Mouse (Mus musculus) frontal cortex, postnatal 25 days (tissue): ENCODE results near the gene Nt5c2.

Experiments used
- DNase-seq, 2 experiments: peaks; one replicate each; pipeline ENCODE4 v3.0.0; 2022; ENCODE audit warnings: low spot score in 2 of 2

Gene Nt5c2

DNA sequence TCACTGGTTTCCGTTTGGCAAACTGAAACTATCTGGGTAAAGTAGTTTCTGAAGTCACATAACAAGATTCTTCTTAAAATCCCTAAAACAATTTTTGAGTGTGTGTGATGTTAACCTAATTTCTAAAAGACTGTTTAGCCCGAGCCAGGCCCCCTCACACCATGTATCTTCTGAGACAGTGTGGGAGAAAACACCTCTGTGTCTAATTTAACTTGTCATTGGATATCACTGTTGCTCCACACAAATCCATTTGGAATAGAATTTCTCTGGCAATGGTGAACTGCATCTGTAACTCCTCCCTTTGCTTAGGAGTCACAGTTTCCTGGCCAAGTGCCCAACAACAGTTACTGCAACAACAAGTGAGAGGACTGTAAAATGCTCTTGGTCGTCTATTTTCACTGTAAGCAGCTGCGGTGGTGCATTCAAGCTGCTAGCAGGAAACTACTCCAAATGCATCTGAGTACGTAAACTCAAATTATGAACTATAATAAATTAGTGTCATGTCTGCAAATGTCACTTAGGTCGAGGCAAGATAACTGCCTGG, 85.8 kb downstream of the Nt5c2 start:
- no peak for DNase-seq

DNA sequence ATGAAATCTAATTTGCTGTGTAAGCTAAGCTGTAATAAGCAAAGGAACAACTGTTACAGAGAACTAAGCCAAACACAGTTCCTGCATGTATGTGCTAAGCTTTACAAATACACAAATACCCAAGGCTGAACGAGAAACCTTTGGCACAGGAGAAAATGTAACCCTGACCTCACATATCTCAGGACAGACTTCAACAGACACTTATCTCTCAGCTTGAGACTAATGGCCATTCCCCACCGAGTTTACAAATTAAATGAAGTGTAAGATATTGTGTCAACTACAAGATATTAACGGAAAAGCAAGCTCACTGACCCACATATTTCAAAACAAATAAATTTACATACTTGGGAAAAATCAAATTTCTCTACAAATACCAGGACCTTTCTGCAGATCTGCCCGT, 86.8 kb downstream of the Nt5c2 start:
- DNase-seq: no peak

DNA sequence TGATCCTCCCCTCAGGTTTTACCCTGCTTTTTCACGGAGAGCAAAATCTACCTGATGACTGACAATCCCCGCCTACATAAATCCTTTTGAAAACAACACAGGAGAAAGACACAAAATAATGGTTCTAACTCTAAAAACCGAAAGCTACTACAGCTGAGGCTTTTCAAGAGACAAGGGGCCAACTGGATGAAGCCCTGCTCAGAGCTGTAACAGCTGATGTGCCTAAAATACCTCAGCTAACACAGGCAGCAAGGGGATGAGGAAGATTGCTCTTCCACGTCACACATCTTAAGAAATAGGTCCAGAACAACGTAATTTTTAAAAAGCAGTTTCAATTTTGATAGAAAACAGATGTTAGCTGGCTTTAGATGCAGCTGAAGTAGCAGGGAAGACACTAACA, 88.0 kb downstream of the Nt5c2 start:
- no peak for DNase-seq

DNA sequence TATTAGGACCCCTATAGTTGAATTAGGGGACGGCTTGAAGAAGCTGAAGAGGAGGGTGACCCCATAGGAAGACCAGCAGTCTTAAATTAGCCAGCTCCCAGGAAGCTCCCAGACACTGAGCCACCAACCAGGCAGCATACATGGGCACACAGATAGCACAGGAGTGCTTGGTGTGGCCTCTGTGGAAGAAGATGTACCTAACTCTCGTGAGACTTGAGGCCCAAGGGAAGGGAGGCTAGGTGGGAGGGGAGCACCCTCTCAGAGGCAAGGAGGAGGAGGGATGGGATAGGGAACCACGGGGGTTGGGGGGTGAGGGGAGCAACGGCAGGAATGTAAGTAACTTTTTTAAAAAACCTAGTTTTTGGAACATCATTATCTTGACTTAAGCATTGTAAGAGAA, 88.6 kb downstream of the Nt5c2 start:
- no peak for DNase-seq

DNA sequence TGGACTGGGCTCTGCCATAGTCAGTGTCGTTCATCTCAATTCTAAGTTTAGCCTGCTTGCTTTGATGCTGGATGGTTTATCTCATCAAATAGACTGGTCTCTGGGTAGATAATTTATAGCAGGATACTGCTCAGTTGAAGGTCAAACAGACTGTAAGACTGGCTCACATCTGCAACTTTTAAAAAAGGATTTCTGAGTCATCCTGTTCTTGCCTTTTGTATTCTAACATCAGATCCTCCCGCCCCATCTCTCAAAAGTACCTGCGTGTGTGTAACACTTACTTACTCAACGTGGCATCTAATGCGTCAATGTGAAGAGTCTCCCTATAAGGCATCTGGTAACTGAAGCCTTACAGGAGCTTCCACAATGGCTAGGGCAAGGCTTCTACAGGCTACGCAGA, 94.4 kb downstream of the Nt5c2 start:
- no peak for DNase-seq

DNA sequence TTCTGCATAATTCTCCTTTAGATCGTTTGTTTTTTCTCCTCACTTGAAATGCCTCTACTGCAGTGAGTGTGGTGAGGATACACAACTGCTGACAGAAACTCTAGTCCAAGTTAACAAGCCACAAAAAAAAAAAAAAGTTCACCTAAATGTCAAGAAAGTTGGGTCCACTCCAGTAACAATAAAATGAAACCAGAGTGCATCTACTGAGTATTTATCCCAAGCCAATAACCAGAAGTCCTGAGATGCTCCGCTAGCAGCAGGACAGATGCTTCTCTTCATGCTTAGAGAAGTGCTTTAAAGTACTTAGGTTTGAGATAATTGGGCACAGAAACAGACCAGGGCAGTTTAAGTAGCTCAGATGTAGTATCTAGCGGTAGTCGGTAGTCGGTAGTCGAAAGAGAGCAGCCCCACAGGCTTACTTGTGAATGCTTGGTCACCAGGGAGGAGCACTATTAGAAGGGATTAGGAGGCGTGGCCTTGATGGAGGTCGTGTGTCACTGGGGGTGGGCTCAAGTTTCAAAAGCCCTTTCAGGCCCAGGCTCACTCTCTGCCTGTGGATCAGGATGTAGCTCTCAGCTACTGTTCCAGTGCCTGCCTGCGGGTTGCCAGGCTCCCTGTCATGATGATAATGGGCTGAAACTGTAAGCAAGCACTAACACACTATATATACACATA, 99.4 kb downstream of the Nt5c2 start:
- DNase-seq: no peak

DNA sequence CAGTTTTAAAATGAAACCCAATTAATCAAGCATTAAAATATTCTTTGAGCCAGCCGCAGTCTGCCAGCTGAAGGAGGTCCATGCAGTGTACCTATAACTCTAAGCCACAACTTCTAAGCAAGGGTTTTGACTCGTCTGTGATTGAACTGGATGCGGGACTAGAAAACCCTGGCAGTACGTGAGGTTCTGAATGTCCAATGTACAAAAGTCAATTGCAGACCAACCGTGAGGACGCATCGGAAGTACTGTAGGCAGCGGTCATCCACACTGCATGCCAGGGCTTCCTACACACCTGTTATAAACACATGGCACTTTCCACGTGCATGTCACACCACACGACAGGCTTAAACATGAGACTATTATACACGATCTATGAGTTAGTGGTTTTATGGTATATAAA, 101.3 kb downstream of the Nt5c2 start:
- DNase-seq: no peak

DNA sequence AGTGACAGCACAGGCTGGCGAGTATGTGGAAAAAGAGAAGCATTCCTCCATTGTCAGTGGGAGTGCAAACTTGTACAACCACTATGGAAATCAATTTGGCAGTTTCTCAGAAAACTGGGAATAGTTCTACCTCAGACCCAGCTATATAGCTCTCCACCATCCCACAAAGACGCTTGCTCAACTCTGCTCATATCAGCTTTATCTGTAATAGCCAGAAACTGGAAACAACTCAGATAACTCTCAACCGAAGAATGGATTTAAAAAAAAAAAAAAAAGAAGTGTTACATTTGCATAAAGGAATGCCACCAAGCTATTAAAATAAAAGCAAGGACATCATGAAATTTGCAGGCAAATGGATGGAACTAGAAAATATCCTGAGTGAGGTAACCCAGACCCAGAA, 103.5 kb downstream of the Nt5c2 start:
- DNase-seq: no peak

DNA sequence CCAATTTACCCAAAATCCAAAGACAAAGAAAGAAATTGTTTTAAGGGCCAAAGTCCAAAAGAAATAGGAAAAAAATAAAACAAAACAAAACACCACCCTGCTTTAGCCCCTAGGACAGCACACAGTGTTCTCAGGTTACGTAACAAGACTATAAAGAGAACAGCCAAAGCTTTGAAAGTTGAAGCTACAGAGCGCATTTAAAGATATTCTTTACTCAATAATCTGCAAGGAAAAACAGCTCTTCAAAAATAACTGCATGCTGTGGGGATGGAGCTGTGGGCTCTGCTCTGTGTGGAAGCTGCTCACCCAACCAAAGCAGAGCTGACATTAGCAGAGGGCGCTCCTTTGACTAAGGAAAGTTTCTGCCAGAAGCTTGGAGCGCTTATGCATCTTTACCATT, 106.0 kb downstream of the Nt5c2 start:
- DNase-seq: no peak

DNA sequence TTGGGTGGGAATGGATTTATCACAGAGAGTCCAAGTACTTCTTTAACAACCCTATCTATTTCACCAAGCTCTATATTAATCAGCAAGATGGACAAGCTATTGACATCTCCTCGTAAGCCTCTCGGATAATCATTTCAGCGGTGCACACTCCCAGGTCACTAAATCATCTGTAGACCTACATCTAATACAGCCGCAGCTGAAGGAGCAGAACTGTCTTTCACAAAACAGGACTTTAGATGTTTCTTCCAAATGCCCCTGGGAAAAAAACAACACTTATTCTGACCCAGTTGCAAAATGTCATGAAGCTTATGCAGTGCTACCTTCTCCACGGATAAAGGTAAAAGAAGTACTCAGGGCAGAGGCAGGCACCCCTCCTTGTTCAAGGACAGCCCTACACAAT, 106.7 kb downstream of the Nt5c2 start:
- no peak for DNase-seq

DNA sequence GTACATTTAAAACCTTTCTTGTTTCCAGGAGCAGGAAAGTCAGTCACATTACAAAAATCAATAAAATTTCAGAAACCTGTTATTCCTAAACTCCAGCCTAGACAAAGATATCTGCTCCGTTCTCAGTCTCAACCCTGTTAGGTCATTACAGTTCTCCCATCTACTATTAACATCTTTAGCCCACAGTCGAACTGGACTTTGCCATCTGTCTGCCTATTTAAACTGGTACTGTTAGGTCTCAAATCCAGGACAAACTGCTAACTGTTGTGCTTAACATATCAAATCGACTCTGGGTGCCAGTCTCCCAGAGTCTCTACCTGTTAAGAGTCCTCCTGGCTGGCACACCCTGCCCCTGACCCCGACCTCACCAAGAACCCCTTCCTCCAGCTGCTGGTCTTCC, 109.0 kb downstream of the Nt5c2 start:
- DNase-seq: no peak

DNA sequence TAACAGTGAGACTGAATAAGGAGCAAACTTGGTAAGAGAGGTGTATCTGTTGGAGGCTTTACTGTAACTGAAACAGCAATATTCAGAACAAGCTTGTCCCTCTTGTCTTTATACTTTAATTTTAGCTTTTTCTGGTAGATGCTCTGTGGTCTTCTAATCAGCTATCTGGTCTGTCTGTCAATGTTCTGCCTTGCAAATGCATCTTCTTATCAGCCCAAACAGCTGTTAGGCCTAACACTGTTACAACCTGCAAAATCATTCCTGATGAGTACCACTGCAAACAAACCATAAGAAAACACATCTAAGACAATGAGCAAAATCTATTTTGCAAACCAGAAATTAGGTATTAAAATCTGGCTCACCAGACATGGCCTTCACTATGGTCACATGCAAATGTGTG, 109.6 kb downstream of the Nt5c2 start:
- DNase-seq: no peak

DNA sequence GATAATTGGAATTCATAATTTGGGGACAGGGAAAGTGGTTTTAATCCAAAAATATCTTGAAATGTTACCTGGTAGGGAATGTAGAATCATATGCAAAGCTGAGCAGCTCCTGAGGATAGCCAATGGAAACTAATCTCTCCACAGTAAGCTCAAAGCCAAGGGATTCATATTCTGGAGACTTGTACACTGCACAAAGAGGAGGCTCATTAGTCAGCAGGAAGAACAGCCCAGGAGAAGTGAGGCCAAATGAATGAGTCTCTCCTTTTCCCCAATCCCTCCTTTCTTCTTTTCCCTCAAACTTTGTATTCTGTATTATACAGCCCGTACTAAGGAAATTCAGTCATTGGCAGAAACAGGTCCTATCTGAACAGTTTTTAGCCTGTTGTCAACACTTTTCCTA, 110.0 kb downstream of the Nt5c2 start:
- DNase-seq: no peak

DNA sequence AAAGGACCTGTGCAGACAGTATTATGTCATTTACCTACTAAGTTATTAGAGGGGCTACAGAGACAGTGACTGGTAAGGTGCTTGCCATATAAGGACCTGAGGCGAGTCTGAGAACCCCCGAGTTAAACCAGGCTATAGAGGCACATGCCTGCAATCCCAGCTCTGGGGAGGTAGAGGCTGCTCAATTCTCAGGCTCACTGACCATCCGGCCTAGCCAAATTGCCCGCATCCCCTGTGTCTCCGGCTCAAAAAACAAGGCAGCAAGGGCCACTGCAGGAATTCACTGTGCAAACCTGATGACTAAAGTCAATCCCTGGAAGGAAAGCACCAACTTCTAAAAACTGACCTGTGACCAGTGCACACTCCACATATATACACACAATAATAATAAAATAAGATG, 111.6 kb downstream of the Nt5c2 start:
- DNase-seq: no peak

DNA sequence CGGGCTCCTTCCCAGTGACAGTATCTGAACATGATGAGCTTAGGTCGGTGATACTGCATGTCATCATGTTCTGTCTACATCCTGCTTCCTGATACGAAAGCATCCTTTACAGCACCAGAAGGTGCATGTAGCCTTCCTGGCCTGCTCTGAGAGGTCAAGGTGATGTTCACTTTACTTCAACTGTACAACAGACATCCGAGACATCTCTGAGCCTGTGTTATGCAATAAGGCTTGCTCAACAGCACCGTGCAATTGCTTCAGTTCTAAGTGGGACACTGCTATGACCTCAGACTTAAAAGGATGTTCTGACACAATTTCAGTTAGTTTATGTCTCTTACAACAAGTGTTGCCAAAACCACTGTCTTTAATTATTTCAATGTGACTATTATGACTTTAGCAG, 113.6 kb downstream of the Nt5c2 start:
- no peak for DNase-seq

DNA sequence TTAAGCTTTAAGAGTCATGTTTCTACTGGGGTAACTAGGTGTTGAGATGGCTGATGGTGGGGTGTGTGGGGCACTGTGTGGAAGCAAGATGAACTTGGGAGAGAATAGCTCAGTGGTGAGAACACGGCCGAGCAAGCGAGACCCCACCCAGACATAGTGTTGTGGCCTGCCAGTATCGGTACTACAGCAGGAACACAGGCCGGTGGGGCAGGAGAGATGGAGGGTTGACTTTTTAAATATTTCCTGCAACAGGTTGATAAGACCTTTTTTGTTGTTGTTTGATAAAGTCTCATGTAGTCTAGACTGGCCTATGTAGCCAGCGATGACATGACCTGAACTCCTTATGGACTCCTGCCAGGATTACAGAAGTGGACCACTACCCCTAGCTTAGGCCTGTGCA, 114.2 kb downstream of the Nt5c2 start:
- no peak for DNase-seq

DNA sequence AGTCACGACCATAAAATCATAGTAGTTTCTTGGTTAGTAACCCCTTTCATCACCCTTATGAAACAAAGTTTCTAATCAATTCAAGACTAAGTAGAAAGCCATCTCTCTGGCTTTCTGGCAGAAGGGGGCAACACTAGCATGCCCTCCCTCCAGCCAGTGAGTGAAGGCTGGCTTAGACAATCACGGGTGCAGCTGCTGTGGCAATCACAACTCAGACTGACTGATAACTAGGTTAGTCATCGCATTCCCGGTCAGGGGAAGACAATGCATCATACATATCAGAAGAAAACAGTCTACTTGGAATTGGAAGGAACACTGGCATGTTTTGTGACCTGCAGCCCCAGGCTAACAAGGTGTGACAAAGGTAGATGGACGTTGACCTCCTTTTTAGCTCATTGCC, 115.1 kb downstream of the Nt5c2 start:
- DNase-seq: no peak

DNA sequence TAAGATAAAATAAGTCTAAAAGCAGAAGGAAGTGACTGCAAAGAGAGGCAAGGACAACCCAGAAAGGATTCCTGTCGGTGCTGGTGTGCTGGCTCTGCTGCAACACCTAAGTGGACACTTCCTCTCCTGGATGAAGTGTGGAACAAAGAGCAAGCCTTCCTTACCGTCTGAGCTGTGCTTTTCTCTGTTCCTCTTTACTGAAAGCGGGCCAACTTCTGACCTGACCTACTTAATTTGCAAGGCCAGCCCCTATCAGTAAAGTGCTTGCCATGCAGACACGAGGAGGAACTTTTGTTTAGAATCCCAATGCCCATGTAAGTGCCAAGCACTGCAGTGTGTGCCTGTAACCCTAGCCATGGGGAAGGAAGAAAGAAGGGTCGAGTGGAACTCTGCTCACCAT, 115.6 kb downstream of the Nt5c2 start:
- DNase-seq: no peak

DNA sequence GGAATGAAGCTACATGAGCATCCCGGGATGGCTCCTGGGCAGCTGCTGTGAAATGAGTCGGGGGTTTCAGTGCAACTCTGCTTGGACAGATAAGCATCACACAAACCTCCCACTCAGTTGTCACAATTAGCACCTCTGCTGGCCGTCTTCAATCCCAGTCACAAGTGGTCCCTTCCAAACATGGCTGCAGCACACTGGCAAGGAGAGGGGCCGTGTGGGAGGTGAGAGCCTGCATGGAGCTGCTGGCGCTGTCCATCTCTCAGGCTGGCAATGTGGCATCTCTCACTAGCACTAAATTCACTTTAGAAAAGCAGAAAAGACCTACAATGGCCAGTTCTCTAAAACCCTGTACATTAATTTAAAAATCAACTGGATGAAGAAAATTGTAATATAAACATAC, 116.7 kb downstream of the Nt5c2 start:
- DNase-seq: no peak

DNA sequence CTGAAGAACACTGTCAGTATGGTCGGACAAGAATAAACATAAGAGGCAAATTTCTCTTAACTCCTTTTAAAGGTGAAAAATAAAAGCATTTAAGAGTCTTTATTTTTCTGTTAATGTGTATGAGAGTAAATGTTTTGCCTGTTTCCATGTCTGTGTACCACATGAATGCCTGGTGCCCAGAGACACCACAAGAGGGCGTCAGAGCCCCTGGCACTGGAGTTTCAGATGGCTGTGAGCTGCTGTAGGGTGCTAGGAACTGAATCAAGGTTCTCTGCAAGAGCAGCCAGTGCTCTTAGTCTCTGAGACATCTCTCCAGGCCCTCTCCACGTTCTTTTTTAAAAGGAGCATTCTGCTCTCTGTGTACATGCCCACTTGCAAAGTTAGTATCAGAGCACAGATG, 117.8 kb downstream of the Nt5c2 start:
- no peak for DNase-seq

DNA sequence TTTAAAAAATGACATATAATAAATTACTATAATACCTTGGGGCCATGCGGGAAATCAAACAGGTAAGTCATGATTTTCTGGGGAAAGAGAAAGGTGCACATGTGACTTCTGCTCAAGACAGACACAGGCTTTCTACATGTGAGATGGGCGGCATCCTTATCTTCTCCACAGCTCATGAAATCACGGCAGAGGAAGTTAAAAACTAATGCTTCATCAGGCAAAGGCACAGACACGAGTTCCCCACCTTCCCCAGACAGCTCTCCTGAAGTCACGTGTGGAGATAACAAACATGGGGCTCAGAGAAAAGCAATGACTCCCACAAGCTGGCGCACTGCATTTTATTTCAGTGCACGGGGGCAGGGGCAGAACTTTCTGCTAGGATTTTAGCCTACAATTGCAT, 121.5 kb downstream of the Nt5c2 start:
- DNase-seq: no peak

DNA sequence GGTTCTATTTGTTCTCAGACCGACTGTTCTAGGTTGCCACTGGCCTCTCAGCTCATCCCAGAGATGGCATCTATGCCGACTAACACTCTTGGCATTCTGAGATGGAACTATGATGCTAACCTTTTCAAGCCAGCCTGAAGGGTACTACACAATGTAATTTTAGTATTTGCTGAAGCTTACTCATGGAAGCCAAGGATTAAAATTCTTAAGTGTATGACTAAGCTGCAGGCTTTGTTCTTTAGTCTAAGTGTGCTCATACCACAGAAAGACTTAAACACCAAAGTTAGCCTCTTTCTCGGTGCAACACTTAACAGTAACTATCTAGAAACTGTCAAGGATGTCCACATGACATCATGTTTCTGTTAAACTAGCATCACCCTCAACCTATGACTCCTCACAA, 122.1 kb downstream of the Nt5c2 start:
- no peak for DNase-seq

DNA sequence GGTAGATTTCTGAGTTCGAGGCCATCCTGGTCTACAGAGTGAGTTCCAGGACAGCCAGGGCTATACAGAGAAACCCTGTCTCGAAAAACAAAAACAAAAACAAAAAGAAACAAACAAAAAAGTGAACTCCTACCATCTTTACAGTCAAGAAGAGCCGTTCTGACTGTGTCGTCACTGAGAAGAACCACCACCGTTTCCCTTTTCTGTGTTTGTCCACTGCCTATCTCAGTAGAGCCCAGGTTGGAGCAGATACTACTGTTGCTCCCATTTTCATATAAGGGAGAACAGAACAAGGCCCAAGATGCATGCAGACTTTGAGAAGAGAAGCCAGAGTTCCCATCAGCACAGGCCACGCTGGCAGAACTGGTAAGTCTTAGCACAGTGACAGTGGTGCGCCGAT, 124.3 kb downstream of the Nt5c2 start:
- no peak for DNase-seq

DNA sequence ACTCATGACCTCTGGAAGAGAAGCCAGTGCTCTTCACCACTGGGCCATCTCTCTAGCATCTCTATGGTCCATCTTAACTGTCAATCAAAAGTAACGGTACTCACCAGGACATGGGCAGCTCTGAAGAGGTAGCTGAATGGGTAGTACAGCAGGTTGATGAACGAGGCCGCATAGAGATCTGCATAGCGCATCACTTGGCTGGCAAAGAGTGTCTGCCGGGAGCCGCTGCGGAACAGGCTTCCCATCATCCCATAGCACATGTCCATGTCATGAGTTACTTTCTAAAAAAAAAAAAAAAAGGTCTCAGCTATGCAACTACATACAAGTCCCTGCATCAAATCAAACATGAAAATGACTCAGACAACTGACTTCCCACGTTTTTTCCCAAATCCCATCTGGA, 125.3 kb downstream of the Nt5c2 start:
- no peak for DNase-seq
